Mouse (Mus musculus): ENCODE results near the gene Mrpl36. TPM values are rescaled to one million over a fixed set of nuclear protein-coding genes. Genes with fewer than 3 reads are reported as not detected.

The Mrpl36 gene
- polyA plus RNA-seq (2012; rRNA removed) = 29.1 and 30.1 TPM in 2 replicates

DNA sequence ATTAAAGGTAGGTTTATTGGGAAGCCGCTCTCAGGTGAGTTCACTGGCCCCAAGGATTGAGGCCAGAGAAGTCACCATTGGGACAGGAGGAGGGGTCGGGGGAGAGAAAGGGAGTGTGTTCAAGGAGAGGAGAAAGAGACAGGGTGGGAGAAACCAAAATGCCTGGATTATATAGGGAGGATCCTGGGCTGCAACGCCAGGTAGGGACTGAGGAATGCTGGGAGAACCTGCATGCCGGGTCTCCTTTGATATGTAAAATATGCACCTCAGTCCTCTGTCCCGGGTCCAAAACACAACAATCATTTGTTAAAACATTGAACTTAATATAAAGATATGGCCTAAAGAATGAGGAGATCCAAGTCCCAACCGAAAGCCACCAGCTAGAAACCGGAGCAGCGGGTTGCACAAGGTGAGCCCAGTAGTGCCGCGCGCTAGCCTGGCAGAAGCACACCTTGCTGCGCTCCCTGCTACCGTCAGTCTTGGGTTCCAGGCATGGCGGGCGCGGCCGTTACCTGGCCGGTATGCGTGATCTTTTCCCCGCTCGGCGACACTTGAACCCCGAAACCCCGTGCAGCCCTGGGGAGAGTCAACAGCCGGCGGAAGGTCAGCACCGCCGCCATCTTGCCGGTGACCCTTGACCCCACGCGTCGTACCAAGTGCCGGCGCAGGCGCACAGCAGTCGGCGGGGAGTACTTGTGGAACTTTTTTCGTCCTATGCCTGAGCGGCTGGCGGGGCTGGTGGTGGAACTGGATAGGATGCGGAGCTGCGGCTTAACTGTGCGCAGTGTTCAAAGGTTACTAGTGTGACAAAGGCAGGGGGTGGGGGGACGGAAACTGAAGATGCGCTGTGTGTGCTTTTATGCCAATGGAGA is at the start of gene Mrpl36, which contains the start of gene Ndufs6:
Mrpl36 (plus strand) TSS at position 687 of the 872 bp plus-strand sequence.
Ndufs6 (minus strand) TSS at position 716 of the 872 bp plus-strand sequence.
- H3K27ac ChIP-seq (ENCODE audit: control insufficient read depth, insufficient read depth, low read depth, low read length) = peak within 1 kb of the TSS; percentile 92
- peaks cover 9% of the 10 kb centered on the region for H3K4me1 ChIP-seq (ENCODE audit: control insufficient read depth, insufficient read depth, low read length)
- TF ChIP-seq POLR2A (IDR thresholded peaks at IDR 0.05; ENCODE audit: control insufficient read depth, low read depth, low read length) (peak; percentile 87), CTCF (IDR thresholded peaks at IDR 0.05; ENCODE audit: control insufficient read depth, insufficient read depth, insufficient replicate concordance, low read depth, low read length) (no peak)
- H3K36me3 ChIP-seq (ENCODE audit: control insufficient read depth, insufficient read depth, low read length) = peaks cover 1% of the 10 kb centered on the region; the same call in 1 of the 2 replicates
- no peaks in the 10 kb centered on the region for H3K27me3 ChIP-seq (ENCODE audit: control insufficient read depth, insufficient read depth, low read length)
- peak within 1 kb of the TSS; percentile 99 for H3K4me3 ChIP-seq (ENCODE audit: control insufficient read depth, low read depth, low read length)

DNA sequence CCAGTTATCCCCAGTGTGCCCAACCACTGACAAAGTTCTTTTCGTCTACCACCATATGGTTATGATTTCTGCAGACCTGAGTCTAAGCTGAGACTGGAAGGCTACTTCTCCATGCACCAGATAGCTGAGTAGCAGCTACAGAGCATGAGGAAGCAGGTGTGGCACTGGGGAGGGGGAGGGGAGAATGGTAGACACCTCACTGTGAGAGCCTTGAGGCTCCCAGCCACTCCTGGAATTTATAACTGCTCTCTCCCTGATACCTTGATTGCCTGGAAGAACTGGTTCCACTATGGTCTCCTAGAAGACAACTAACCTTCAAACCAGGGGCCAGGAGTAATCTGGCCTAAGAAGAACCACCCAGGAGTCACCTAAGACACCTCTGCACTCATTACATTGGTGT is 49.1 kb upstream of the Mrpl36 start:
- no peak overlapping the region for H3K27ac ChIP-seq (ENCODE audit: control insufficient read depth, insufficient read depth, low read depth, low read length)
- H3K4me1 ChIP-seq (ENCODE audit: control insufficient read depth, insufficient read depth, low read length) = no peaks in the 10 kb centered on the region
- TF ChIP-seq POLR2A (IDR thresholded peaks at IDR 0.05; ENCODE audit: control insufficient read depth, low read depth, low read length) (no peak), CTCF (IDR thresholded peaks at IDR 0.05; ENCODE audit: control insufficient read depth, insufficient read depth, insufficient replicate concordance, low read depth, low read length) (no peak)
- H3K27me3 ChIP-seq (ENCODE audit: control insufficient read depth, insufficient read depth, low read length) = no peaks in the 10 kb centered on the region
- H3K36me3 ChIP-seq (ENCODE audit: control insufficient read depth, insufficient read depth, low read length) = no peaks in the 10 kb centered on the region
- H3K4me3 ChIP-seq (ENCODE audit: control insufficient read depth, low read depth, low read length) = no peak overlapping the region

DNA sequence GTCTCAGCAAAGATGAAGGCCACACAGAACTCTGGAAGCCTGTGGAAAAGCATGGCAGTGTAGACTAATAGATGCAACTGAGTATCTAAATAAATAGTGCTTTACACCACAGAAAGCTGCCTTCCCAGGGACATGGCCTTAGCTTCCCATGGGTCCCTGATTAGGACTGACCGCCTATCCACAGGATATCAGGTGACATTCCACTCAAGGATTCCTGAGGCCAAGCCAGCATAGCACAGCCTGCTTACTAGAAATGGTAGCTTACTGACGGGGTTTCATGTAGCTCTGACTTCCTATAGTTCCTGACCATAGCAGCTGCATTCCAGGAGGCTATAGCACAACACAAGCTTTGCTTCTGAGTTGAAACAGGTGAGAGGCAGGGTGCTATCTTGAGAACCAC is 45.9 kb upstream of the Mrpl36 start:
- Histone ChIP-seq H3K27ac (ENCODE audit: control insufficient read depth, insufficient read depth, low read depth, low read length) (no peak overlapping the region), H3K4me1 (ENCODE audit: control insufficient read depth, insufficient read depth, low read length) (no peaks in the 10 kb centered on the region), H3K36me3 (ENCODE audit: control insufficient read depth, insufficient read depth, low read length) (no peaks in the 10 kb centered on the region), H3K27me3 (ENCODE audit: control insufficient read depth, insufficient read depth, low read length) (no peaks in the 10 kb centered on the region), H3K4me3 (ENCODE audit: control insufficient read depth, low read depth, low read length) (no peak overlapping the region)
- TF ChIP-seq POLR2A (IDR thresholded peaks at IDR 0.05; ENCODE audit: control insufficient read depth, low read depth, low read length) (no peak), CTCF (IDR thresholded peaks at IDR 0.05; ENCODE audit: control insufficient read depth, insufficient read depth, insufficient replicate concordance, low read depth, low read length) (no peak)

DNA sequence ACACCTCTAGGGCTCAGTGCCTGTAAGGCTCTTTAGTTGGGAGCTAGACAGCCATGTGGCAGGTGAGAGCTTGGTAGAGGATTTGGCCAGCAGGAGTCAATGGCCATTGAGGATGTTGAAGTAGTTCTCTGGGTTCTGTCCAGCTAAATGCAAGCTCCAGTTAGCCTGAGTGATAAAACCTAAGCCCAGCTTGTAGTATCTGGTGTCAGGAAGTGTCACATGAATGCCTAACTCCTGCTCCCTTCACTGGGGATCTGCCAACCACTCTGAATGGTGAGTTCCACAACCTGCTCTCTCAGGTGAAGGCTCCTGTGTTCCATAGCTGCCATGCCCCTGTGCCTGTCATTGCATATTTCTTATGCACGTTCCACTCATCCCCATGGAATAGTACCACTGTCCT is 44.8 kb upstream of the Mrpl36 start:
- H3K27ac ChIP-seq (ENCODE audit: control insufficient read depth, insufficient read depth, low read depth, low read length) = no peak overlapping the region
- no peak overlapping the region for H3K4me3 ChIP-seq (ENCODE audit: control insufficient read depth, low read depth, low read length)
- no peak for TF ChIP-seq CTCF (IDR thresholded peaks at IDR 0.05; ENCODE audit: control insufficient read depth, insufficient read depth, insufficient replicate concordance, low read depth, low read length)
- H3K4me1 ChIP-seq (ENCODE audit: control insufficient read depth, insufficient read depth, low read length) = no peaks in the 10 kb centered on the region
- H3K27me3 ChIP-seq (ENCODE audit: control insufficient read depth, insufficient read depth, low read length) = no peaks in the 10 kb centered on the region
- no peaks in the 10 kb centered on the region for H3K36me3 ChIP-seq (ENCODE audit: control insufficient read depth, insufficient read depth, low read length)

DNA sequence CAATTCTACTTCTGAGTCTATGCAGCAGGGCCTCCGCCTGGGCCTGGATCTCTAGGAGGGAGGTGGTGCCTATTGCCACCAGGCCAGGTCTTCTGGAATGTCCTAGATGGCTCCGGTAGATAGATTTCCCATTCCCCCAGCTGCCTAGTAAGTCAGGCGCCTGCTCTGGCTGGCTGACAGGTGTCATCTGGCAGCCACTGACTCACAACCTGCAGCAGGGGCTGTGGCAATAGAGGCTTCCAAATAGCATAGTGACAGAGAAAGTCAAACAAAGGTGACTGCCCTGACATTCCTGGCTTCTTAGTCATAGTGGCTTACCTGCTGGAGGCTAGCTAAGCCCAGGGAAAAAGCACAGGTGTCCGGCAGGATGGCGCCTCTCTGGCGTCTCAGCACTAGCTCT is 38.1 kb upstream of the Mrpl36 start:
- Histone ChIP-seq H3K36me3 (ENCODE audit: control insufficient read depth, insufficient read depth, low read length) (no peaks in the 10 kb centered on the region), H3K4me1 (ENCODE audit: control insufficient read depth, insufficient read depth, low read length) (no peaks in the 10 kb centered on the region), H3K4me3 (ENCODE audit: control insufficient read depth, low read depth, low read length) (no peak overlapping the region), H3K27me3 (ENCODE audit: control insufficient read depth, insufficient read depth, low read length) (no peaks in the 10 kb centered on the region), H3K27ac (ENCODE audit: control insufficient read depth, insufficient read depth, low read depth, low read length) (no peak overlapping the region)
- TF ChIP-seq POLR2A (IDR thresholded peaks at IDR 0.05; ENCODE audit: control insufficient read depth, low read depth, low read length) = no peak
- TF ChIP-seq CTCF (IDR thresholded peaks at IDR 0.05; ENCODE audit: control insufficient read depth, insufficient read depth, insufficient replicate concordance, low read depth, low read length) = no peak

DNA sequence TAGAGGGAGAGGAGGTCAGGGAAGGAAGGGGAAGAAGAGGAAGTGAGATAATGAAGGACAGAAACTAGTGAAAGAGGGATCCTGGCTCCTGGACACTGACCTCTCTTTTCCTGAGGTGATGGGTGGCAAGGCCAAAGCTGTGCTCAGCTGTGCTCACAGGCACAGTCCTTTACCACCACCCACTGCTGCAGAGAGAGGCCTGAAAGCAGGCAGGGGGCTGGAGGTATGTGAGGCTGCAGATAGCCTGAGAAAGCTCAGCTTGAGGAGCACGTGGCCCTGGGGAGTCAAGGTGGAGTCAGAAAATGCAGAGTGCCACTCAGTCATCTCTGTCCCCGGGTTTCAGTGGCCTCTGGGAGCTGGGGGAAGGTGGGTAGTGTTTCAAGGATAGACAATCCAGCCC is 37.2 kb upstream of the Mrpl36 start:
- H3K27ac ChIP-seq (ENCODE audit: control insufficient read depth, insufficient read depth, low read depth, low read length) = no peak overlapping the region
- TF ChIP-seq POLR2A (IDR thresholded peaks at IDR 0.05; ENCODE audit: control insufficient read depth, low read depth, low read length) = no peak
- TF ChIP-seq CTCF (IDR thresholded peaks at IDR 0.05; ENCODE audit: control insufficient read depth, insufficient read depth, insufficient replicate concordance, low read depth, low read length) = no peak
- no peak overlapping the region for H3K4me3 ChIP-seq (ENCODE audit: control insufficient read depth, low read depth, low read length)
- no peaks in the 10 kb centered on the region for H3K36me3 ChIP-seq (ENCODE audit: control insufficient read depth, insufficient read depth, low read length)
- no peaks in the 10 kb centered on the region for H3K27me3 ChIP-seq (ENCODE audit: control insufficient read depth, insufficient read depth, low read length)
- no peaks in the 10 kb centered on the region for H3K4me1 ChIP-seq (ENCODE audit: control insufficient read depth, insufficient read depth, low read length)

DNA sequence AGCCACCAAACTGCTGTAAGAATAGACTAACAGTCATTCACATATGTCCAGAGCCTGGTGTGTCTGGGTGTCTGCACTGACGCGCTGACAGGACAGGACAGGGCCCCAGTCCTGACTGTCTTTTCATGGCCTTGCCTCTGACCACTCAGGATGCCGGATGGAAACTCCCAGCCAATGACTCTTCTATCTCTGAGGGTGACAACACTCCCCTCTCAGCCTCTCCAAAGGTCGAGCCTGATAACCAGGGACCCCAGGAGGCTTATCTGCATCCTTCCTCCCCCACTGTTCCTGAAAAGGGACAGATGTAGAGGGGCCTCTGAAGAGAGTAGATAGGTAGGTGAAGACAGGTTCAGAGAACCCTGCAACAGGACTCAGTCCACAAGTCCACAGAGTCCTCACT is 29.6 kb upstream of the Mrpl36 start:
- H3K4me1 ChIP-seq (ENCODE audit: control insufficient read depth, insufficient read depth, low read length) = no peaks in the 10 kb centered on the region
- H3K27ac ChIP-seq (ENCODE audit: control insufficient read depth, insufficient read depth, low read depth, low read length) = no peak overlapping the region
- no peak overlapping the region for H3K4me3 ChIP-seq (ENCODE audit: control insufficient read depth, low read depth, low read length)
- no peaks in the 10 kb centered on the region for H3K36me3 ChIP-seq (ENCODE audit: control insufficient read depth, insufficient read depth, low read length)
- H3K27me3 ChIP-seq (ENCODE audit: control insufficient read depth, insufficient read depth, low read length) = no peaks in the 10 kb centered on the region
- no peak for TF ChIP-seq POLR2A (IDR thresholded peaks at IDR 0.05; ENCODE audit: control insufficient read depth, low read depth, low read length)
- TF ChIP-seq CTCF (IDR thresholded peaks at IDR 0.05; ENCODE audit: control insufficient read depth, insufficient read depth, insufficient replicate concordance, low read depth, low read length) = no peak

Measured in testis, adult 2 months (tissue).